Mouse (Mus musculus): Measurements from ENCODE around the gene Cda.

DNA sequence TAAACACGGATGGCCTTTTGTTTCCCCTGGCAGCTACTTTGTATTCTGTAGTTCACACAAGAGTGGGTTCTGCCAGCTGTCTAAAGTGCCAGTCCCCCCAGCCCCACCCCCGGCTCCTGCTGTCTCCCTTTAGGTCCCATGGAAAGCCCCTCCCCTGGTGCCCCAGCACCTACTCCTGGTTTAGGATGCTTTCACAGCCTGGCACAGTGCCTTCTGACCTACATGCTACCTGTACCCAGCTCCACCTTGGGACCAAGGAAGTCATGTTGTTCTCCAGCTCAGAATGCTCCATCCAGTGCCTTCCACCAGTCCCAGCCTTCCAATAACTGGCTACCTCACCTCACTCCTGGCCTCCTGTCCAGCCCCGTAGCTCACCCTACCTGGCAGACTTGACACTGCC is 60.8 kb downstream of the Cda start:
- no peak for TF ChIP-seq CTCF (IDR thresholded peaks at IDR 0.05; ENCODE audit: borderline replicate concordance, extremely low read depth, insufficient read depth, insufficient read length)
- TF ChIP-seq POLR2A (IDR thresholded peaks at IDR 0.05; ENCODE audit: borderline replicate concordance, extremely low read depth, insufficient read depth, insufficient read length, poor library complexity, severe bottlenecking), result no peak

All from brain, embryonic 14.5 days (tissue).